Mouse (Mus musculus): ENCODE results near the gene Cdkn2c. TPM values are rescaled to one million over a fixed set of nuclear protein-coding genes. Genes with fewer than 3 reads are reported as not detected.
"Not testable (repeated sequence)": the region's sequence is repeated elsewhere in the genome, so short reads cannot be mapped to it uniquely, and the experiment has no call there.

Cdkn2c gene
- 33.9 and 36.8 TPM in 2 replicates for total RNA-seq (2017)

- peak; percentile 58 for ATAC-seq (replicated peaks; ENCODE audit: low read depth, poor library complexity, severe bottlenecking)
Measured at GRCm38 (mm10) chr4:109666461-109667269, at the start of gene Cdkn2c. Gene Cdkn2c (minus strand): TSS chr4:109667189.

DNA sequence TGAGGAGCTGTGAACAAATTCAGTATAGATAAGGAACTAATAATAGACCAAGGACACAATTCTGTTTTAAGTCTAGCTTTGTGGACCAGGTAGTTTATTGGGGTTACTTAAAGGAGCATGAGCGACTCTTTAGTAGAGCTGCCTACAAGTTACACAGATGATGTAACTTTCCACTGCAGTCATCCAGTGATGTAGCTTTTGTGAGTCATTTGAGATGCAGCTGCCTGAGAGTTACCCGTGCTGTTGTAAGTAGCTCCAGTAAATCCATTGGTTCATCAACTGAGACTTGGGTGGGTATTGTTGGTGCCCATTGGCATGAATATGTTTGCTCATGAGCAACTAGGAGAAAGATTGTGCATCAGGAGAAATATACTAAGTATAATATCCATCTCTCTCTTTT is 38.4 kb upstream of the Cdkn2c start:
- ATAC-seq (replicated peaks; ENCODE audit: low read depth, poor library complexity, severe bottlenecking), result no peak

GRCm38 (mm10) chr4:109703568-109703967 is 36.6 kb upstream of the Cdkn2c start:
- ATAC-seq (replicated peaks; ENCODE audit: low read depth, poor library complexity, severe bottlenecking), result peak; percentile 82

- not testable (repeated sequence) for ATAC-seq (replicated peaks; ENCODE audit: low read depth, poor library complexity, severe bottlenecking)
Measured at GRCm38 (mm10) chr4:109700727-109701126, 33.7 kb upstream of the Cdkn2c start.

DNA sequence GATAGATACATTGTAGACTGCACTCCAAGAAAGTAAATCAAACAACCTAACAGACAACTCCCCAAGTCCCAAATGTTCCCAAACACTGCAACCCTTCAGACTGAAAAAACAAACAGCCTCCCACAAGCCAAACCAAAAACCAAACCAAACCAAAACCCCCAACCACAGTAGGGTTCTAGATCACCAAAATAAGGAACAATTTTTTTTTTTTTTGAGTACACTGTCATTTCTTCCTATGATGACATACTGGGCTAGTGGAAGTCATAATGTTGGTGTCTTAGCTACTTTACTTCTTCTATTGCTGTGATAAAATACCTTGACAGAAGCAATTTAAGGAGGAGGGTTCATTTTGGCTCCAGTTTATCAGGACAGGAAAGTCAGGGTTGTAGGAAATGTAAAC is 25.7 kb upstream of the Cdkn2c start:
- ATAC-seq (replicated peaks; ENCODE audit: low read depth, poor library complexity, severe bottlenecking), result no peak

DNA sequence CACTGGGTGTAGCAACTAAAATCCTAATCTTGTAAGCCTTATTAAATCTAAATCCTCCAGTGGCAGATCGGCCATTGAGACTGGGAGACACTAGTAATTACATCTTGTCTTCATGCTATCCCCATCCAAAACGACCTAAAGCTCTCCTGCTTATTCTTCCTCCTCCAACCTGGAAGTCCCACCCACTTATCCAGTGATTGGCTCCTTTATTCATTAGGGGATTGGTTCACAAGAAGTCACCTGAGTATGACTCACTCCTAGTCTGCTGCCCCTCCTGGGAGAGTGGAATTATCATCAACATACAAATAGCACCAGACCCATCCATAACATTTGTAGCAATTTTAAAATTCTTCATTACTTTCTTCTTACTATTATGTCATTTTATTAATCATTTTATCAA is 16.6 kb upstream of the Cdkn2c start:
- no peak for ATAC-seq (replicated peaks; ENCODE audit: low read depth, poor library complexity, severe bottlenecking)

- 0 out of 2 replicates have a peak, but pooled peaks have one; percentile 4 for ATAC-seq (replicated peaks; ENCODE audit: low read depth, poor library complexity, severe bottlenecking)
Measured at GRCm38 (mm10) chr4:109677221-109677620, 10.2 kb upstream of the Cdkn2c start.

DNA sequence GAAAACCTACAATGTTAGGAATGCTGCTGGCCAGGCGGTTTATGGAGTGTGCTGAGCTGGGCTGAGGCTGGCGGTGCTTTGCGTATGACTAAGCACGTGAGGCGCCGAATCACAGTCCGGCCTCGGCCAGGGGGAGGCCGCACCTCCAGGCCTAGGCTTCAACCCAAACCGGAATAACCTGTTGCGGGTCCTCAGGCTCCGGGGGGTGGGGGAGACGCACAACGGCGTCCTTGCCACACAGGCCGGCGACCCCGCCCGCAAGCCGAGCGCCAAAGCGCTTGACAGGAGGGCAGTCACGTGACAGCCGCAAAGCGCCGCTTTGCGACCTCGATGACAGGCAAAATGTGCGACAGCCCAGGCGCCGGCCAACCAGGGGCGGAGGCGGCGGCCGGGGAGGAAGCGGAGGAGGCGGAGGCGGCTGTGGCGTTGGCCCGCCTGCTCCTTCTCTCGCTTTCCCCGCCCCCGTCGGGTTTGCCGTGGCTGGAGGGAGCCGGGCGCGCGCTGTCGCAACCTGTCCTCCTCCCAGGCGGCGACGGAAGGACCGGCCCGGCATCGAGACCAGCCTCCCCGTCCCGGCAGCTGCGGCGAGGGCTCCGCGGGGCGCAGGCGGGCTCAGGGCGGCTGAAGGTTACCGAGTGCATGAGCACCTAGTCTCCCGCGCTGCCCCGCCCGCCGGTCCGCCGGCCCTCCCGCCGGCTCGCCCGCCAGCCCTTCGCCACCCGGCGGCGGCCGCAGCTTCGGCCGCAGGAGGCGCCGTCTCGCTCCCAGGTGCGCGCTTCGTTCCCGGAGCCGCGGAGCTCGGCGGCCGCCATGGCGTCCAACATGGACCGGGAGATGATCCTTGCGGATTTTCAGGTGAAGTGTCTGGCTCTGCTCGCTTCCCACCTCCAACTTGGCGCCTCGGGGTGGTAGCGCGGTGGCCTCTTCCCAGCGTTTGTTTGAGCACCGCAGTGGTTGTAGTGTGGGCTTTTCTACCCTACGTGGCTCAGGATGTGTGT is 9.5 kb upstream of the Cdkn2c start, which contains the start of gene Faf1:
Faf1 (plus strand) TSS at position 371 of the 998 bp plus-strand sequence.
- ATAC-seq (replicated peaks; ENCODE audit: low read depth, poor library complexity, severe bottlenecking), result peak; percentile 97

DNA sequence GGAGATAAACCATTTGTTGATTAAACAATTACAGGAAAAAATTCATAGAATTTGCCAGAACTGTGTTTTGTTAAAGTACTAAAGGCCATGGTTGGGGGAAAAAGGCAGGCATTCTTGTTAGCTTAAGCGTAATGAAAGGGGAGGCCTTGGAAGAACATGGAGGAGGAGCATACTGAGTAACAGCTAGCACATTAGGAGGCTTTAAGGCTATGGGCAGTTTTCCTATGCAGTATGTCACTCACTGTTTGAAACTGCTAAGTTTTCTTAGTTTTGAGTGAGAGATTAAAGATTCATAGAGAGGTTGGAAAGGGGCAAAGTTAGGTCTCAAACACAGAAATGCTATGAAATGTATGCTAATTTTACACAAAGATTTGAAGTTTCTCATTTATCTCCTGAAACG is 7.1 kb upstream of the Cdkn2c start:
- ATAC-seq (replicated peaks; ENCODE audit: low read depth, poor library complexity, severe bottlenecking), result no peak

- no peak for ATAC-seq (replicated peaks; ENCODE audit: low read depth, poor library complexity, severe bottlenecking)
Measured at GRCm38 (mm10) chr4:109671941-109672340, 5.0 kb upstream of the Cdkn2c start.

GRCm38 (mm10) chr4:109670213-109670612 is 3.2 kb upstream of the Cdkn2c start:
- ATAC-seq (replicated peaks; ENCODE audit: low read depth, poor library complexity, severe bottlenecking), result no peak; the same call in 1 of the 2 replicates

- ATAC-seq (replicated peaks; ENCODE audit: low read depth, poor library complexity, severe bottlenecking), result no peak
Measured at GRCm38 (mm10) chr4:109667518-109667917, 529 bp upstream of the Cdkn2c start.

DNA sequence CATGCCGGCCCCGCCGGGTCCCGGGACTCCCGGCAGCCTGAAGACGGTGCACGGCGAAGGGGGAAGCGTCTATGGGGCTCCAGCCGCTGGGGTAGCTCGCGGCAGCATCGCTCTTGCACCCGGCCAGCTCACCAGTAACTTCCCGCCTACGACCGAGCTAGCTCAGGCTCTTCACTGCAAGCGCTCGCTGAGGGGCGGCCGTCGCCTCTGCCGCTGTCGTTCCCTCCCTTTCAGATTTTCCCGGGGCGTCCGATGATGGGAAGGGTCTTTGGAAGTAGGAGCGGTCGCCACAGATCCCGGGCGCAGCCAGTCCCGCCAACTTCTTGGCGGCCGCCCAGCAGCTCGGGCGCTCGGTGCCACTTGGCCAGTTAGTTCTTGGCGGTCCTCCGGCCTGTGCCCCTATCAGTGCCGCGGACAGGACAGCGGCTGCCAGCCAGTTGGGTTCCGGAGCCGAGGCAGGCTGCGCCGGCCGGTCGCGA is 968 bp downstream of the Cdkn2c start:
- peak; percentile 30 for ATAC-seq (replicated peaks; ENCODE audit: low read depth, poor library complexity, severe bottlenecking)

GRCm38 (mm10) chr4:109665101-109665981 is 1.6 kb downstream of the Cdkn2c start:
- peak; percentile 50 for ATAC-seq (replicated peaks; ENCODE audit: low read depth, poor library complexity, severe bottlenecking)

GRCm38 (mm10) chr4:109664091-109664490 is 2.9 kb downstream of the Cdkn2c start:
- ATAC-seq (replicated peaks; ENCODE audit: low read depth, poor library complexity, severe bottlenecking), result no peak

- ATAC-seq (replicated peaks; ENCODE audit: low read depth, poor library complexity, severe bottlenecking), result no peak
Measured at GRCm38 (mm10) chr4:109662271-109662670, 4.7 kb downstream of the Cdkn2c start.

DNA sequence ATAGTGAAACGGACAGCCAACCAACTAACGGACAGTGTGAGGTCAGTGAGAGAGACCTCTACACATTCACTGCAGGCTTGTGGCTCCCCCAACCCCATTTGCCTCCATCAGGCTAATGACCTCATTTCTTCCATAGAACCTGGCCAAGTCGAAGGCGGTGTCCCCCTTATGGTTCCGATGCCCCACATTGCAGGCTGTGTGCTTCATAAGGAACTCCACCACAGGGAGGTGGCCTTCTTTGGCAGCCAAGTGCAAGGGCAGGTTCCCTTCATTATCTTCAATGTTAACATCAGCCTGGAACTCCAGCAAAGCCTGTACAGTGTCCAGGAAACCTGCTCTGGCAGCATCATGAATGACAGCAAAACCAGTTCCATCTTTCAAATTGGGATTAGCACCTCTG is 5.8 kb downstream of the Cdkn2c start:
- ATAC-seq (replicated peaks; ENCODE audit: low read depth, poor library complexity, severe bottlenecking), result no peak

DNA sequence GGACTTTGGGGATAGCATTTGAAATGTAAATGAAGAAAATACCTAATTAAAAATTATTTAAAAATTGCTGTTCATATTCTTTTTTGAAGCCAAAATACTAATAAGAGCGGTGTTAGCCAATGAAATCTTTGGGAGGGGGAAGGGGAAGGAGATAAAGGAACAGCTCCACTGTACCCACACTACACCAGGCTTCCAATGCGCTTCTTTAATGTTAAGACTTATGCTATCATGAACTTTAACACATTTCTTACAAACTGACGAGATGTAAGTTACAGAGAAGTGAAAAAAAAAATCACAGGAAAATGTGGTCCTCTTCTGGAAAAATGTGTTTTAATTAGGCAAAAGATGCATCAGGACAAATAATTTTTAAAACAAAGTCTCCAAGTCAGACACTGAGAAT is 6.4 kb downstream of the Cdkn2c start:
- ATAC-seq (replicated peaks; ENCODE audit: low read depth, poor library complexity, severe bottlenecking), result no peak

DNA sequence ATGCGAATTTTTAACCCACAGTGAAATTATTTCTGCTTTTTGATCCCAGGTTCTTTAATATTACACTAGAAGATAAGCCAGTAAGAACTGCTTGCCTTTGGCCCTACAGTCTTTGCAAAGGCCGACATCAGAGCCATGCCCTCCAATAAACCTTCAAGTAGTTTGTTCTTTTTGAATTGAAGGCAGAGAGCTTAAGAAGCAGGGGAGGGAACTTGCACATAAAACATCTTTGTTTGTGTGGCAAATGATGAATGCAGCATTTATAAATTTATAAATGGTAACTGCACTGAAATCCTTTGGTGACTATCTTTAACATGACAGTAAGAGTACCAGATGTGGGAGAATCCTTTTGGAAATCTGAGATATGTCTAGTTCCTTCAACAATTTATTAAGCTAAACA is 7.4 kb downstream of the Cdkn2c start:
- no peak for ATAC-seq (replicated peaks; ENCODE audit: low read depth, poor library complexity, severe bottlenecking)

- ATAC-seq (replicated peaks; ENCODE audit: low read depth, poor library complexity, severe bottlenecking), result no peak
Measured at GRCm38 (mm10) chr4:109658826-109659225, 8.2 kb downstream of the Cdkn2c start.

All from common myeloid progenitor, adult 5-6 weeks (primary cell).